Mouse (Mus musculus) mouse trophoblast stem cell (cell line): Measurements from ENCODE around the gene Tjp2.
"Not testable (repeated sequence)": the region's sequence is repeated elsewhere in the genome, so short reads cannot be mapped to it uniquely, and the experiment has no call there.

Experiments used
- in situ Hi-C, 2 experiments: fragments of 300-500 bp; cut with MseI, MboI; formaldehyde crosslinking; loops; 2 replicates in 1 of 2; 3 replicates in 1 of 2; pipeline ENCODE4 v1.15.1; 2025

The Tjp2 gene

GRCm38 (mm10) chr19:24223851-24224251 lies 979 bp downstream of the Tjp2 start:
- in situ Hi-C loops = no loop called here

GRCm38 (mm10) chr19:24221455-24221854 lies 3.4 kb downstream of the Tjp2 start:
- in situ Hi-C loops = no loop called here

GRCm38 (mm10) chr19:24220795-24221445 lies 3.9 kb downstream of the Tjp2 start:
- in situ Hi-C loops = no loop called here

- in situ Hi-C loops = no loop called here
Observed at GRCm38 (mm10) chr19:24219011-24219410, 5.8 kb downstream of the Tjp2 start.

GRCm38 (mm10) chr19:24218291-24218690 lies 6.5 kb downstream of the Tjp2 start:
- in situ Hi-C loops = no loop called here

GRCm38 (mm10) chr19:24217851-24218250 lies 7.0 kb downstream of the Tjp2 start:
- in situ Hi-C loops = no loop called here

GRCm38 (mm10) chr19:24216771-24217170 lies 8.1 kb downstream of the Tjp2 start:
- in situ Hi-C loops = no loop called here

- in situ Hi-C loops = no loop called here
Observed at GRCm38 (mm10) chr19:24214939-24215338, 9.9 kb downstream of the Tjp2 start.

GRCm38 (mm10) chr19:24213299-24213698 lies 11.5 kb downstream of the Tjp2 start:
- in situ Hi-C loops = no loop called here

GRCm38 (mm10) chr19:24212552-24213249 lies 12.1 kb downstream of the Tjp2 start:
- in situ Hi-C loops = no loop called here

GRCm38 (mm10) chr19:24211168-24211567 lies 13.7 kb downstream of the Tjp2 start:
- in situ Hi-C loops = no loop called here

- in situ Hi-C loops = no loop called here
Observed at GRCm38 (mm10) chr19:24209516-24209915, 15.3 kb downstream of the Tjp2 start.

GRCm38 (mm10) chr19:24207967-24208366 lies 16.9 kb downstream of the Tjp2 start:
- in situ Hi-C loops = no loop called here

- in situ Hi-C loops = no loop called here
Observed at GRCm38 (mm10) chr19:24205001-24205400, 19.8 kb downstream of the Tjp2 start.

GRCm38 (mm10) chr19:24201848-24202247 lies 23.0 kb downstream of the Tjp2 start:
- in situ Hi-C loops = no loop called here

- in situ Hi-C loops = no loop called here
Observed at GRCm38 (mm10) chr19:24200566-24200965, 24.3 kb downstream of the Tjp2 start.

- in situ Hi-C loops = no loop called here
Observed at GRCm38 (mm10) chr19:24198676-24199303, 26.0 kb downstream of the Tjp2 start.

- in situ Hi-C loops = no loop called here
Observed at GRCm38 (mm10) chr19:24197338-24197737, 27.5 kb downstream of the Tjp2 start.

GRCm38 (mm10) chr19:24195224-24195623 lies 29.6 kb downstream of the Tjp2 start:
- in situ Hi-C loops = no loop called here

- in situ Hi-C loops = no loop called here
Observed at GRCm38 (mm10) chr19:24194216-24194615, 30.6 kb downstream of the Tjp2 start.

GRCm38 (mm10) chr19:24192946-24193345 lies 31.9 kb downstream of the Tjp2 start:
- in situ Hi-C loops = no loop called here

GRCm38 (mm10) chr19:24187791-24188190 lies 37.0 kb downstream of the Tjp2 start:
- in situ Hi-C loops = no loop called here

- in situ Hi-C loops = not testable (repeated sequence)
Observed at GRCm38 (mm10) chr19:24187358-24187757, 37.5 kb downstream of the Tjp2 start.
